Mouse (Mus musculus) limb, embryonic 14.5 days (tissue): ENCODE data around the gene Insl3. TPM values are rescaled to one million over a fixed set of nuclear protein-coding genes. Genes with fewer than 3 reads are reported as not detected.

Experiments used
- ATAC-seq: fragments of 200-750 bp; cut with Nextera tagmentation; 2 replicates; pipeline ENCODE4 v1.8.0; 2017; ENCODE audit warnings: low read depth, moderate number of reproducible peaks, moderate TSS enrichment; ENCODE audit not compliant: low FRiP score
- DNase-seq: peaks from one replicate; pipeline ENCODE4 v3.0.0-alpha.2; 2015; ENCODE audit warnings: low spot score
- H3K27ac ChIP-seq: fragments of 300-500 bp; sonication (generic); replicated peaks from 2 replicates; pipeline ENCODE4 v1.5.1; 2014; ENCODE audit warnings: low read depth, mild to moderate bottlenecking, low read length, moderate library complexity, mixed read lengths
- H3K27me3 ChIP-seq: fragments of 300-500 bp; sonication (generic); 2 replicates; pipeline ENCODE4 v1.6.1; 2014; ENCODE audit warnings: low read length, mixed read lengths; ENCODE audit not compliant: control insufficient read depth, insufficient read depth
- H3K36me3 ChIP-seq: fragments of 300-500 bp; sonication (generic); 2 replicates; pipeline ENCODE4 v1.6.1; 2014; ENCODE audit warnings: mild to moderate bottlenecking, low read length, moderate library complexity, mixed read lengths; ENCODE audit not compliant: control insufficient read depth, insufficient read depth
- H3K4me1 ChIP-seq: fragments of 300-500 bp; sonication (generic); 2 replicates; pipeline ENCODE4 v1.6.1; 2014; ENCODE audit warnings: antibody characterized with exemption, low read length, mixed read lengths; ENCODE audit not compliant: control insufficient read depth, insufficient read depth
- H3K4me2 ChIP-seq: fragments of 300-500 bp; sonication (generic); replicated peaks from 2 replicates; pipeline ENCODE4 v1.6.1; 2014; ENCODE audit warnings: low read depth, mild to moderate bottlenecking, low read length, moderate library complexity; ENCODE audit not compliant: severe bottlenecking
- H3K4me3 ChIP-seq: fragments of 300-500 bp; sonication (generic); replicated peaks from 2 replicates; pipeline ENCODE4 v1.5.1; 2014; ENCODE audit warnings: low read length
- H3K9ac ChIP-seq: fragments of 300-500 bp; sonication (generic); 2 replicates; pipeline ENCODE4 v1.6.1; 2014; ENCODE audit warnings: mild to moderate bottlenecking, low read depth, low read length, moderate library complexity; ENCODE audit not compliant: severe bottlenecking
- H3K9me3 ChIP-seq: fragments of 300-500 bp; sonication (generic); 2 replicates; pipeline ENCODE4 v1.6.1; 2016; ENCODE audit warnings: low read length; ENCODE audit not compliant: control insufficient read depth
- POLR2A ChIP-seq: fragments of 200-500 bp; IDR thresholded peaks from 2 replicates; pipeline ENCODE4 v1.8.0; 2012; ENCODE audit warnings: inconsistent platforms, mild to moderate bottlenecking, moderate library complexity, borderline replicate concordance; ENCODE audit not compliant: insufficient read depth, insufficient read length; ENCODE audit errors: extremely low read depth
- WGBS: fragments of 180-500 bp; shearing (Covaris S2); extraction: QIAGEN DNeasy Blood & Tissue Kit; methylation state at CpG from one replicate; pipeline ENCODE4 v1.1.7; 2014; 5-methylcytosine and 5-hydroxymethylcytosine counted together
- polyA plus RNA-seq, 2 experiments: library from polyadenylated mRNA; depleted of rRNA in 1 of 2; stranded (reverse) in 1 of 2; unstranded in 1 of 2; fragments of >200 nt; fragmentation: Nextera tagmentation in 1 of 2; extraction: Ambion mirVana in 1 of 2; gene quantifications; 2 replicates each; pipeline versions ENCODE4 v1.2.1 to v1.2.3; 2012 to 2014

Gene Insl3
- polyA plus RNA-seq, 2 experiments, result 1.8 TPM; not detected in 1

GRCm38 (mm10) chr8:71682832-71683231 is 6.2 kb upstream of the Insl3 start:
- H3K9me3 ChIP-seq, result no peaks in the 10 kb centered on the region
- 68% methylated on average over 12 of the region's 12 CpGs for WGBS
- peaks cover 100% of the 10 kb centered on the region for H3K27me3 ChIP-seq
- H3K27ac ChIP-seq, result no peak overlapping the region
- no peaks in the 10 kb centered on the region for H3K36me3 ChIP-seq
- no peak overlapping the region for H3K4me2 ChIP-seq
- H3K4me1 ChIP-seq, result peaks cover 4% of the 10 kb centered on the region; the same call in 1 of the 2 replicates
- H3K9ac ChIP-seq, result no peak overlapping the region
- DNase-seq, result no peak
- no peak for TF ChIP-seq POLR2A
- no peak overlapping the region for H3K4me3 ChIP-seq
- ATAC-seq, result no peak

GRCm38 (mm10) chr8:71684701-71685100 is 4.3 kb upstream of the Insl3 start:
- no peak for ATAC-seq

GRCm38 (mm10) chr8:71685573-71685972 is 3.4 kb upstream of the Insl3 start:
- Histone ChIP-seq H3K4me1 (0 out of 2 replicates have a peak, but pooled peaks cover 4% of the 10 kb centered on the region), H3K27me3 (peaks cover 99% of the 10 kb centered on the region), H3K4me2 (peak overlapping the region; percentile 44), H3K36me3 (no peaks in the 10 kb centered on the region), H3K9ac (no peak overlapping the region), H3K4me3 (peak overlapping the region; percentile 25), H3K9me3 (no peaks in the 10 kb centered on the region), H3K27ac (no peak overlapping the region)
- DNase-seq (no peak), ATAC-seq (no peak)
- WGBS, result 5% methylated on average over 29 of the region's 29 CpGs
- TF ChIP-seq POLR2A, result no peak

More at GRCm38 (mm10) chr8:71684701-71685100, 4.3 kb upstream of the Insl3 start:
- no peak for DNase-seq
- TF ChIP-seq POLR2A, result no peak
- peaks cover 4% of the 10 kb centered on the region; the same call in 1 of the 2 replicates for H3K4me1 ChIP-seq
- no peak overlapping the region for H3K9ac ChIP-seq
- H3K4me3 ChIP-seq, result no peak overlapping the region
- no peaks in the 10 kb centered on the region for H3K36me3 ChIP-seq
- peaks cover 99% of the 10 kb centered on the region for H3K27me3 ChIP-seq
- H3K27ac ChIP-seq, result no peak overlapping the region
- H3K9me3 ChIP-seq, result no peaks in the 10 kb centered on the region
- H3K4me2 ChIP-seq, result no peak overlapping the region
- WGBS, result 28% methylated on average over 10 of the region's 10 CpGs

DNA sequence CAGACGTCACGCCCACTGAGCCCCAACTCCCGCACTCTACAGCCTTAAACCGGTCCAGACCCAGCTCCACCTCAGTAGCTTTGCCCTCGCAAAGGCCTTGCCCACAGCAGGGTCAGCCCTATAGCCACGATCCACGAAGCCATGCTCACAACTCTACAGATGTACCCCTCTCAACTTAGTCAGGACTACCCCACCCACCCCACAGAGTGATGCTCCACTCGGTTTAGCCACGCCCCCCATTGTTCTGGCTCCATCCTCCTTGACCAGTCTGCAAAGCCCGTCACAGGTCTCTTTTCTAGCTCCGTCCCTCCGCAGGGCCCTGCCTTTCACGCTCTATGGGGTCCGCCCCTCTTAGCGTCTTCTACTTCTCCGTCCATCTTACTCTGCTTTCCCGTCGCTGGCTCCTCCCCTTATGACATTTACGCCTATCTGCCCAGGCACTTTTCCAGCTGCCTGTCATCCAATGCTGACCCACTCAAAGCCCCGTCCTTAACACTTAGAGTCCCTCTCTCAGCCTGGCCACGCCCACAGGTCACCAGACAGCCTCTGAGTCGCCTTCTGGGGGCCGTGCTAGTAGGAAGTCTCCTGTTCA is 2.8 kb upstream of the Insl3 start:
- Histone ChIP-seq H3K9me3 (no peaks in the 10 kb centered on the region), H3K4me3 (peak overlapping the region; percentile 25), H3K4me1 (0 out of 2 replicates have a peak, but pooled peaks cover 4% of the 10 kb centered on the region), H3K9ac (no peak overlapping the region), H3K36me3 (no peaks in the 10 kb centered on the region), H3K4me2 (peak overlapping the region; percentile 44), H3K27me3 (peaks cover 99% of the 10 kb centered on the region), H3K27ac (no peak overlapping the region)
- ATAC-seq (no peak), DNase-seq (no peak)
- 4% methylated on average over 23 of the region's 23 CpGs for WGBS
- TF ChIP-seq POLR2A, result no peak

DNA sequence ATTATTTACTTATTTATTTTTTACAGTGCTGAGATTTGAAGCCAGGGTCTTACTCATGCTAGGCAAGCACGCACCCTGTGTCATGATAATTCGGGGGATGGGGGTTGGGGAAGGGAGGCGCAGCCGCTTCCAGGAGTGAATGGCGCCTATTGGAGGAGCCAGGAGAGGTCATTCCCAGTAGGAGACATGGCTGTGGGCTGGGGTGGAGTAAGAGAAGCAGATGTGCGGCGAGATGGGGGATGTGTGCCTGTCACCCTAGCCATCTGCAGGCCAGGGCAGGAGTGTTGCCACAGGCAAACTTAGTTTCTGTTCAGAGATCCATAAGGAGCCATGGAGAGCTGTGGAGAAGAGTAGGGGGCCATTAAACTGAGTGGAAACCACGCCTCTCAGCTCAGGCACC is 1.4 kb upstream of the Insl3 start:
- Histone ChIP-seq H3K4me1 (0 out of 2 replicates have a peak, but pooled peaks cover 4% of the 10 kb centered on the region), H3K36me3 (no peaks in the 10 kb centered on the region), H3K9me3 (no peaks in the 10 kb centered on the region), H3K27ac (no peak overlapping the region), H3K27me3 (peaks cover 99% of the 10 kb centered on the region), H3K4me2 (no peak overlapping the region), H3K9ac (no peak overlapping the region), H3K4me3 (no peak overlapping the region)
- TF ChIP-seq POLR2A, result no peak
- 2% methylated on average over 8 of the region's 8 CpGs for WGBS
- DNase-seq (no peak), ATAC-seq (no peak)
